Mouse (Mus musculus) heart, embryonic 10.5 days (tissue): ENCODE results near the gene Gm20425. TPM values are rescaled to one million over a fixed set of nuclear protein-coding genes. Genes with fewer than 3 reads are reported as not detected.

ENCODE experiments used
- DNase-seq: peaks from one replicate; pipeline ENCODE4 v3.0.0-alpha.2; 2017; ENCODE audit warnings: low spot score
- H3K27ac ChIP-seq: fragments of 300-500 bp; sonication (generic); 2 replicates; pipeline ENCODE4 v1.5.1; 2016; ENCODE audit warnings: mild to moderate bottlenecking
- H3K27me3 ChIP-seq: fragments of 300-500 bp; sonication (generic); 2 replicates; pipeline ENCODE4 v1.6.1; 2016; ENCODE audit warnings: mild to moderate bottlenecking; ENCODE audit not compliant: poor library complexity, insufficient read depth, severe bottlenecking
- H3K36me3 ChIP-seq: fragments of 300-500 bp; sonication (generic); 2 replicates; pipeline ENCODE4 v1.6.1; 2016; ENCODE audit warnings: mild to moderate bottlenecking, moderate library complexity
- H3K4me1 ChIP-seq: fragments of 300-500 bp; sonication (generic); 2 replicates; pipeline ENCODE4 v1.6.1; 2016; ENCODE audit warnings: mild to moderate bottlenecking
- H3K4me3 ChIP-seq: fragments of 300-500 bp; sonication (generic); 2 replicates; pipeline ENCODE4 v1.5.1; 2016; ENCODE audit warnings: mild to moderate bottlenecking, moderate library complexity
- H3K9me3 ChIP-seq: fragments of 300-500 bp; sonication (generic); 2 replicates; pipeline ENCODE4 v1.6.1; 2016; ENCODE audit warnings: mild to moderate bottlenecking, moderate library complexity
- WGBS: fragments of 180-500 bp; shearing (Covaris S2); methylation state at CpG from one replicate; pipeline ENCODE4 v1.1.7; 2016; 5-methylcytosine and 5-hydroxymethylcytosine counted together
- polyA plus RNA-seq: library from polyadenylated mRNA; unstranded; fragments of >200 nt; fragmentation: Nextera tagmentation; extraction: Ambion mirVana; gene quantifications from 2 replicates; pipeline ENCODE4 v1.2.1, GENCODE M21; 2016

Gene Gm20425
- polyA plus RNA-seq, 1 experiment from 2014 or later = 0.90 TPM

GRCm38 (mm10) chr9:103234565-103235165 lies 4.6 kb upstream of the Gm20425 start:
- Histone ChIP-seq H3K4me3 (no peak overlapping the region), H3K9me3 (no peaks in the 10 kb centered on the region), H3K27ac (peak overlapping the region; percentile 33; the same call in 1 of the 2 replicates), H3K4me1 (peaks cover 18% of the 10 kb centered on the region), H3K27me3 (no peaks in the 10 kb centered on the region), H3K36me3 (no peaks in the 10 kb centered on the region)
- peak; percentile 51 for DNase-seq
- 58% methylated on average over 7 of the region's 7 CpGs for WGBS

- H3K27ac ChIP-seq = 0 out of 2 replicates have a peak overlapping the region, but pooled peaks have one; percentile 33
- H3K36me3 ChIP-seq = no peaks in the 10 kb centered on the region
- DNase-seq = peak; percentile 65
- peaks cover 18% of the 10 kb centered on the region for H3K4me1 ChIP-seq
- WGBS = 61% methylated on average over 7 of the region's 7 CpGs
- H3K27me3 ChIP-seq = peaks cover 3% of the 10 kb centered on the region; the same call in 1 of the 2 replicates
- H3K9me3 ChIP-seq = no peaks in the 10 kb centered on the region
- H3K4me3 ChIP-seq = no peak overlapping the region
Observed at GRCm38 (mm10) chr9:103234059-103234458, 4.0 kb upstream of the Gm20425 start.

GRCm38 (mm10) chr9:103233006-103233395 lies 2.9 kb upstream of the Gm20425 start:
- Histone ChIP-seq H3K27me3 (peaks cover 8% of the 10 kb centered on the region; the same call in 1 of the 2 replicates), H3K4me1 (peaks cover 18% of the 10 kb centered on the region), H3K36me3 (no peaks in the 10 kb centered on the region), H3K27ac (peak overlapping the region; percentile 22; the same call in 1 of the 2 replicates), H3K9me3 (no peaks in the 10 kb centered on the region), H3K4me3 (no peak overlapping the region)
- peak; percentile 74 for DNase-seq
- WGBS = 56% methylated on average over 7 of the region's 7 CpGs

- Histone ChIP-seq H3K27ac (no peak overlapping the region), H3K4me3 (no peak overlapping the region), H3K9me3 (no peaks in the 10 kb centered on the region), H3K27me3 (peaks cover 8% of the 10 kb centered on the region; the same call in 1 of the 2 replicates), H3K4me1 (peaks cover 18% of the 10 kb centered on the region), H3K36me3 (no peaks in the 10 kb centered on the region)
- WGBS = 84% methylated on average over 7 of the region's 7 CpGs
- peak; percentile 64 for DNase-seq
Observed at GRCm38 (mm10) chr9:103232232-103233005, 2.3 kb upstream of the Gm20425 start.

GRCm38 (mm10) chr9:103229037-103229867 lies 855 bp downstream of the Gm20425 start:
- no peak overlapping the region for H3K4me3 ChIP-seq
- WGBS = 78% methylated on average over 15 of the region's 15 CpGs
- DNase-seq = peak; percentile 67
- H3K36me3 ChIP-seq = no peaks in the 10 kb centered on the region
- H3K27me3 ChIP-seq = peaks cover 8% of the 10 kb centered on the region; the same call in 1 of the 2 replicates
- H3K9me3 ChIP-seq = no peaks in the 10 kb centered on the region
- peaks cover 18% of the 10 kb centered on the region for H3K4me1 ChIP-seq
- no peak overlapping the region; the same call in 1 of the 2 replicates for H3K27ac ChIP-seq

- WGBS = 81% methylated on average over 13 of the region's 13 CpGs
- H3K36me3 ChIP-seq = no peaks in the 10 kb centered on the region
- peaks cover 18% of the 10 kb centered on the region for H3K4me1 ChIP-seq
- no peak overlapping the region for H3K4me3 ChIP-seq
- DNase-seq = peak; percentile 58
- H3K9me3 ChIP-seq = no peaks in the 10 kb centered on the region
- H3K27ac ChIP-seq = no peak overlapping the region
- H3K27me3 ChIP-seq = peaks cover 8% of the 10 kb centered on the region; the same call in 1 of the 2 replicates
Observed at GRCm38 (mm10) chr9:103228370-103229003, 1.6 kb downstream of the Gm20425 start.

- Histone ChIP-seq H3K27me3 (peaks cover 8% of the 10 kb centered on the region; the same call in 1 of the 2 replicates), H3K4me3 (no peak overlapping the region), H3K27ac (no peak overlapping the region), H3K9me3 (no peaks in the 10 kb centered on the region), H3K4me1 (peaks cover 12% of the 10 kb centered on the region), H3K36me3 (no peaks in the 10 kb centered on the region)
- 86% methylated on average over 16 of the region's 16 CpGs for WGBS
- DNase-seq = peak; percentile 62
Observed at GRCm38 (mm10) chr9:103227760-103228159, 2.3 kb downstream of the Gm20425 start.

GRCm38 (mm10) chr9:103226806-103227205 lies 3.3 kb downstream of the Gm20425 start:
- 90% methylated on average over 15 of the region's 15 CpGs for WGBS
- no peak for DNase-seq

GRCm38 (mm10) chr9:103225464-103225863 lies 4.6 kb downstream of the Gm20425 start:
- DNase-seq = no peak

More at GRCm38 (mm10) chr9:103226806-103227205, 3.3 kb downstream of the Gm20425 start:
- Histone ChIP-seq H3K27me3 (peaks cover 8% of the 10 kb centered on the region; the same call in 1 of the 2 replicates), H3K4me1 (peaks cover 9% of the 10 kb centered on the region), H3K36me3 (no peaks in the 10 kb centered on the region), H3K9me3 (no peaks in the 10 kb centered on the region), H3K27ac (no peak overlapping the region), H3K4me3 (no peak overlapping the region)

GRCm38 (mm10) chr9:103224721-103225120 lies 5.4 kb downstream of the Gm20425 start:
- Histone ChIP-seq H3K4me1 (no peaks in the 10 kb centered on the region), H3K9me3 (no peaks in the 10 kb centered on the region), H3K36me3 (no peaks in the 10 kb centered on the region), H3K27me3 (peaks cover 8% of the 10 kb centered on the region; the same call in 1 of the 2 replicates), H3K27ac (no peak overlapping the region), H3K4me3 (no peak overlapping the region)
- 84% methylated on average over 7 of the region's 7 CpGs for WGBS
- DNase-seq = no peak

More at GRCm38 (mm10) chr9:103225464-103225863, 4.6 kb downstream of the Gm20425 start:
- Histone ChIP-seq H3K36me3 (no peaks in the 10 kb centered on the region), H3K27ac (no peak overlapping the region), H3K9me3 (no peaks in the 10 kb centered on the region), H3K27me3 (peaks cover 8% of the 10 kb centered on the region; the same call in 1 of the 2 replicates), H3K4me3 (no peak overlapping the region), H3K4me1 (peaks cover 6% of the 10 kb centered on the region)
- WGBS = 49% methylated on average over 3 of the region's 3 CpGs

- no peak for DNase-seq
- H3K4me1 ChIP-seq = no peaks in the 10 kb centered on the region
- no peak overlapping the region for H3K4me3 ChIP-seq
- WGBS = 72% methylated on average over 6 of the region's 6 CpGs
- H3K27ac ChIP-seq = no peak overlapping the region
- H3K27me3 ChIP-seq = peaks cover 11% of the 10 kb centered on the region
- H3K9me3 ChIP-seq = no peaks in the 10 kb centered on the region
- H3K36me3 ChIP-seq = no peaks in the 10 kb centered on the region
Observed at GRCm38 (mm10) chr9:103214281-103214680, 15.8 kb downstream of the Gm20425 start.

- H3K4me3 ChIP-seq = no peak overlapping the region
- 60% methylated on average over 2 of the region's 2 CpGs for WGBS
- no peaks in the 10 kb centered on the region for H3K9me3 ChIP-seq
- peaks cover 17% of the 10 kb centered on the region for H3K27me3 ChIP-seq
- H3K36me3 ChIP-seq = no peaks in the 10 kb centered on the region
- H3K4me1 ChIP-seq = no peaks in the 10 kb centered on the region
- no peak overlapping the region for H3K27ac ChIP-seq
- no peak for DNase-seq
Observed at GRCm38 (mm10) chr9:103213631-103214030, 16.5 kb downstream of the Gm20425 start.
